Comparison of ENCODE assay signal across 23 mouse cellular contexts in genomic region chr1:193562242-193562641, GRCm38 (mm10).
"Had no signal": no experiment of that assay in that cellular context is flagged by ENCODE, and none has a peak within 500 bp of the region (broad histone marks: within the 10 kb centered on the region; RNA-seq: fewer than 3 reads in every experiment).

No protein-coding gene starts in this region.

- H3K4me3 ChIP-seq: limb, embryonic 10.5 days; limb, embryonic 13.5 days; liver, embryonic 12.5 days; liver, embryonic 15.5 days; lung, embryonic 15.5 days; megakaryocyte, embryonic 14.5 days; midbrain, embryonic 10.5 days; midbrain, embryonic 13.5 days; myocyte; neural tube, embryonic 13.5 days had no signal

- ATAC-seq: liver, embryonic 12.5 days; midbrain, embryonic 13.5 days; midbrain, embryonic 16.5 days had no signal

- H3K36me3 ChIP-seq: limb, embryonic 10.5 days; limb, embryonic 13.5 days; liver, embryonic 12.5 days; liver, embryonic 15.5 days; lung, embryonic 15.5 days; midbrain, embryonic 10.5 days; midbrain, embryonic 13.5 days; neural tube, embryonic 13.5 days had no signal

- H3K27me3 ChIP-seq: limb, embryonic 13.5 days; liver, embryonic 12.5 days; liver, embryonic 15.5 days; lung, embryonic 15.5 days; midbrain, embryonic 13.5 days; neural tube, embryonic 13.5 days had no signal

- H3K4me2 ChIP-seq: limb, embryonic 13.5 days; liver, embryonic 12.5 days; liver, embryonic 15.5 days; lung, embryonic 15.5 days; midbrain, embryonic 13.5 days; neural tube, embryonic 13.5 days had no signal

- DNase-seq: kidney, adult 9 months; kidney, postnatal 14 days; kidney, postnatal 4 days; liver; lung, adult 18-20 months; lung, postnatal 10 days; lung, postnatal 36 days; retina, postnatal 1 day; right cerebral cortex, postnatal 25 days; spleen, adult 18-20 months; thymus, adult 18-20 months; thymus, postnatal 36 days had no signal

- H3K9ac ChIP-seq: limb, embryonic 13.5 days; liver, embryonic 12.5 days; liver, embryonic 15.5 days; lung, embryonic 15.5 days; midbrain, embryonic 13.5 days; neural tube, embryonic 13.5 days had no signal

- H3K27ac ChIP-seq: limb, embryonic 10.5 days; limb, embryonic 13.5 days; liver, embryonic 12.5 days; liver, embryonic 15.5 days; lung, embryonic 15.5 days; midbrain, embryonic 10.5 days; midbrain, embryonic 13.5 days; neural tube, embryonic 13.5 days had no signal

- H3K9me3 ChIP-seq: limb, embryonic 10.5 days; limb, embryonic 13.5 days; liver, embryonic 12.5 days; liver, embryonic 15.5 days; lung, embryonic 15.5 days; megakaryocyte, embryonic 14.5 days; midbrain, embryonic 10.5 days; midbrain, embryonic 13.5 days; neural tube, embryonic 13.5 days had no signal

- H3K4me1 ChIP-seq: liver, embryonic 12.5 days; liver, embryonic 15.5 days had no signal
